Mouse (Mus musculus): ENCODE data around the gene Ift22. TPM values are rescaled to one million over a fixed set of nuclear protein-coding genes. Genes with fewer than 3 reads are reported as not detected.

Gene Ift22
- polyA plus RNA-seq, 1 experiment from 2014 or later, result 72.5 TPM

GRCm38 (mm10) chr5:136872417-136872816 is 35.5 kb upstream of the Ift22 start:
- H3K36me3 ChIP-seq (replicated peaks; ENCODE audit: control insufficient read depth, insufficient read depth, low read depth, low read length), result no peaks in the 10 kb centered on the region; the same call in 1 of the 2 replicates
- 74% methylated on average over 8 of the region's 8 CpGs for WGBS
- H3K4me2 ChIP-seq (ENCODE audit: low read depth, low read length), result no peak overlapping the region
- no peaks in the 10 kb centered on the region for H3K27me3 ChIP-seq (ENCODE audit: control insufficient read depth, insufficient read depth, low read length)
- H3K27ac ChIP-seq (replicated peaks; ENCODE audit: low read depth, low read length), result no peak overlapping the region
- no peaks in the 10 kb centered on the region; the same call in 1 of the 2 replicates for H3K4me1 ChIP-seq (ENCODE audit: control insufficient read depth, insufficient read depth, low read length)
- no peak overlapping the region for H3K9ac ChIP-seq (replicated peaks; ENCODE audit: low read length)
- DNase-seq (ENCODE audit: low spot score) (no peak), ATAC-seq (replicated peaks; ENCODE audit: insufficient number of reproducible peaks, low FRiP score, low TSS enrichment, low read depth) (no peak)
- no peaks in the 10 kb centered on the region for H3K9me3 ChIP-seq (replicated peaks; ENCODE audit: control insufficient read depth, low read length)
- H3K4me3 ChIP-seq (ENCODE audit: low read depth, low read length), result no peak overlapping the region

GRCm38 (mm10) chr5:136874271-136874670 is 33.7 kb upstream of the Ift22 start:
- no peak overlapping the region for H3K27ac ChIP-seq (replicated peaks; ENCODE audit: low read depth, low read length)
- no peak overlapping the region for H3K4me2 ChIP-seq (ENCODE audit: low read depth, low read length)
- H3K36me3 ChIP-seq (replicated peaks; ENCODE audit: control insufficient read depth, insufficient read depth, low read depth, low read length), result no peaks in the 10 kb centered on the region; the same call in 1 of the 2 replicates
- no peaks in the 10 kb centered on the region; the same call in 1 of the 2 replicates for H3K4me1 ChIP-seq (ENCODE audit: control insufficient read depth, insufficient read depth, low read length)
- no peak for ATAC-seq (replicated peaks; ENCODE audit: insufficient number of reproducible peaks, low FRiP score, low TSS enrichment, low read depth)
- no peaks in the 10 kb centered on the region for H3K27me3 ChIP-seq (ENCODE audit: control insufficient read depth, insufficient read depth, low read length)
- no peak overlapping the region for H3K9ac ChIP-seq (replicated peaks; ENCODE audit: low read length)
- H3K4me3 ChIP-seq (ENCODE audit: low read depth, low read length), result no peak overlapping the region
- 68% methylated on average over 10 of the region's 10 CpGs for WGBS
- H3K9me3 ChIP-seq (replicated peaks; ENCODE audit: control insufficient read depth, low read length), result no peaks in the 10 kb centered on the region
- DNase-seq (ENCODE audit: low spot score), result no peak

- Histone ChIP-seq H3K4me3 (ENCODE audit: low read depth, low read length) (no peak overlapping the region), H3K4me1 (ENCODE audit: control insufficient read depth, insufficient read depth, low read length) (peaks cover 4% of the 10 kb centered on the region; the same call in 1 of the 2 replicates), H3K27me3 (ENCODE audit: control insufficient read depth, insufficient read depth, low read length) (no peaks in the 10 kb centered on the region), H3K27ac (replicated peaks; ENCODE audit: low read depth, low read length) (no peak overlapping the region), H3K4me2 (ENCODE audit: low read depth, low read length) (no peak overlapping the region), H3K9me3 (replicated peaks; ENCODE audit: control insufficient read depth, low read length) (no peaks in the 10 kb centered on the region), H3K36me3 (replicated peaks; ENCODE audit: control insufficient read depth, insufficient read depth, low read depth, low read length) (no peaks in the 10 kb centered on the region; the same call in 1 of the 2 replicates), H3K9ac (replicated peaks; ENCODE audit: low read length) (no peak overlapping the region)
- DNase-seq (ENCODE audit: low spot score) (no peak), ATAC-seq (replicated peaks; ENCODE audit: insufficient number of reproducible peaks, low FRiP score, low TSS enrichment, low read depth) (no peak)
- WGBS, result 91% methylated on average over 8 of the region's 8 CpGs
These were observed 27.8 kb upstream of the Ift22 start for GRCm38 (mm10) chr5:136880101-136880500.

GRCm38 (mm10) chr5:136881380-136882009 is 26.5 kb upstream of the Ift22 start:
- peak overlapping the region; percentile 90 for H3K4me3 ChIP-seq (ENCODE audit: low read depth, low read length)
- peak overlapping the region; percentile 54 for H3K4me2 ChIP-seq (ENCODE audit: low read depth, low read length)
- H3K9ac ChIP-seq (replicated peaks; ENCODE audit: low read length), result peak overlapping the region; percentile 95
- DNase-seq (ENCODE audit: low spot score) (peak; percentile 95), ATAC-seq (replicated peaks; ENCODE audit: insufficient number of reproducible peaks, low FRiP score, low TSS enrichment, low read depth) (peak; percentile 68; the same call in 1 of the 2 replicates)
- H3K36me3 ChIP-seq (replicated peaks; ENCODE audit: control insufficient read depth, insufficient read depth, low read depth, low read length), result no peaks in the 10 kb centered on the region
- H3K27me3 ChIP-seq (ENCODE audit: control insufficient read depth, insufficient read depth, low read length), result no peaks in the 10 kb centered on the region
- WGBS, result 1% methylated on average over 36 of the region's 39 CpGs
- H3K4me1 ChIP-seq (ENCODE audit: control insufficient read depth, insufficient read depth, low read length), result peaks cover 4% of the 10 kb centered on the region; the same call in 1 of the 2 replicates
- peak overlapping the region; percentile 87 for H3K27ac ChIP-seq (replicated peaks; ENCODE audit: low read depth, low read length)
- H3K9me3 ChIP-seq (replicated peaks; ENCODE audit: control insufficient read depth, low read length), result no peaks in the 10 kb centered on the region

- H3K27me3 ChIP-seq (ENCODE audit: control insufficient read depth, insufficient read depth, low read length), result no peaks in the 10 kb centered on the region
- H3K9ac ChIP-seq (replicated peaks; ENCODE audit: low read length), result peak overlapping the region; percentile 95
- DNase-seq (ENCODE audit: low spot score), result peak; percentile 41
- peaks cover 8% of the 10 kb centered on the region for H3K4me1 ChIP-seq (ENCODE audit: control insufficient read depth, insufficient read depth, low read length)
- no peaks in the 10 kb centered on the region for H3K9me3 ChIP-seq (replicated peaks; ENCODE audit: control insufficient read depth, low read length)
- H3K27ac ChIP-seq (replicated peaks; ENCODE audit: low read depth, low read length), result peak overlapping the region; percentile 87
- H3K36me3 ChIP-seq (replicated peaks; ENCODE audit: control insufficient read depth, insufficient read depth, low read depth, low read length), result no peaks in the 10 kb centered on the region
- under 1% methylated on average over 47 of the region's 47 CpGs for WGBS
- H3K4me3 ChIP-seq (ENCODE audit: low read depth, low read length), result peak overlapping the region; percentile 90
- peak overlapping the region; percentile 54 for H3K4me2 ChIP-seq (ENCODE audit: low read depth, low read length)
- ATAC-seq (replicated peaks; ENCODE audit: insufficient number of reproducible peaks, low FRiP score, low TSS enrichment, low read depth), result 0 out of 2 replicates have a peak, but pooled peaks have one; percentile 7
These were observed 25.7 kb upstream of the Ift22 start for GRCm38 (mm10) chr5:136882055-136882787.

- Histone ChIP-seq H3K4me3 (ENCODE audit: low read depth, low read length) (peak within 1 kb of the TSS; percentile 90), H3K4me2 (ENCODE audit: low read depth, low read length) (peak within 1 kb of the TSS; percentile 54), H3K4me1 (ENCODE audit: control insufficient read depth, insufficient read depth, low read length) (peaks cover 8% of the 10 kb centered on the region), H3K27ac (replicated peaks; ENCODE audit: low read depth, low read length) (peak within 1 kb of the TSS; percentile 87), H3K27me3 (ENCODE audit: control insufficient read depth, insufficient read depth, low read length) (no peaks in the 10 kb centered on the region), H3K36me3 (replicated peaks; ENCODE audit: control insufficient read depth, insufficient read depth, low read depth, low read length) (no peaks in the 10 kb centered on the region), H3K9ac (replicated peaks; ENCODE audit: low read length) (peak within 1 kb of the TSS; percentile 95), H3K9me3 (replicated peaks; ENCODE audit: control insufficient read depth, low read length) (no peaks in the 10 kb centered on the region)
- ATAC-seq (replicated peaks; ENCODE audit: insufficient number of reproducible peaks, low FRiP score, low TSS enrichment, low read depth) (peak; percentile 26; the same call in 1 of the 2 replicates), DNase-seq (ENCODE audit: low spot score) (peak; percentile 73)
- 1% methylated on average over 44 of the region's 44 CpGs for WGBS
These were observed 25.0 kb upstream of the Ift22 start, which contains the start of gene Col26a1 for GRCm38 (mm10) chr5:136882788-136883439. Gene Col26a1, minus strand, starts transcription at chr5:136883209.

- no peaks in the 10 kb centered on the region for H3K27me3 ChIP-seq (ENCODE audit: control insufficient read depth, insufficient read depth, low read length)
- ATAC-seq (replicated peaks; ENCODE audit: insufficient number of reproducible peaks, low FRiP score, low TSS enrichment, low read depth) (no peak), DNase-seq (ENCODE audit: low spot score) (no peak)
- H3K4me2 ChIP-seq (ENCODE audit: low read depth, low read length), result no peak overlapping the region
- peak overlapping the region; percentile 65 for H3K27ac ChIP-seq (replicated peaks; ENCODE audit: low read depth, low read length)
- no peak overlapping the region for H3K4me3 ChIP-seq (ENCODE audit: low read depth, low read length)
- H3K9me3 ChIP-seq (replicated peaks; ENCODE audit: control insufficient read depth, low read length), result no peaks in the 10 kb centered on the region
- peak overlapping the region; percentile 43; the same call in 1 of the 2 replicates for H3K9ac ChIP-seq (replicated peaks; ENCODE audit: low read length)
- peaks cover 6% of the 10 kb centered on the region for H3K4me1 ChIP-seq (ENCODE audit: control insufficient read depth, insufficient read depth, low read length)
- WGBS, result 23% methylated on average over 7 of the region's 7 CpGs
- no peaks in the 10 kb centered on the region for H3K36me3 ChIP-seq (replicated peaks; ENCODE audit: control insufficient read depth, insufficient read depth, low read depth, low read length)
These were observed 21.0 kb upstream of the Ift22 start for GRCm38 (mm10) chr5:136886957-136887356.

Data from embryonic facial prominence, embryonic 11.5 days (tissue).